10 mouse cellular contexts compared by ENCODE assay signal in genomic region chr17:74267415-74268180, GRCm38 (mm10). TPM values are rescaled to one million over a fixed set of nuclear protein-coding genes. Genes with fewer than 3 reads are reported as not detected.
A peak's percentile ranks its signal among the peaks of the same experiment; 100 is the strongest.
DNase-seq lines count a peak whose midpoint lies in the region; ATAC-seq and TF ChIP-seq lines count a peak whose summit lies in the region.
"Had no signal": no experiment of that assay in that cellular context is flagged by ENCODE, and none has a peak within 500 bp of the region (broad histone marks: within the 10 kb centered on the region; RNA-seq: fewer than 3 reads in every experiment).

No protein-coding gene starts in this region.

- no peak overlapping the region for H3K4me3 ChIP-seq in heart, embryonic 10.5 days
- H3K4me3 ChIP-seq in liver, embryonic 14.5 days (ENCODE audit: insufficient read depth in 1 of 2, low read depth in 2 of 2, low read length in 2 of 2): no peak overlapping the region
- H3K4me3 ChIP-seq: embryonic facial prominence, embryonic 12.5 days had no signal

- no peak for DNase-seq in heart, embryonic 10.5 days (ENCODE audit: low spot score)
- no peak for DNase-seq in heart, postnatal 10 days
- DNase-seq in B cell, adult 2 months: peak; percentile 29 to 35
- DNase-seq in ZHBTc4 (ENCODE audit: low read depth, low spot score): peak; percentile 26
- DNase-seq in liver, embryonic 14.5 days (ENCODE audit: low read depth in 3 of 3, low spot score in 3 of 3): peak; percentile 76 to 85 (median 83)
- no peak for DNase-seq in right cerebral cortex, postnatal 36 days (ENCODE audit: low spot score in 2 of 2)
- DNase-seq in urinary bladder, postnatal 14 days (ENCODE audit: low spot score): no peak
- no peak for DNase-seq in cerebellum, adult 8-10 months

- peak; percentile 97 for TF ChIP-seq EP300 in liver, embryonic 14.5 days (IDR thresholded peaks at IDR 0.05; ENCODE audit: low read depth)

- H3K36me3 ChIP-seq in heart, embryonic 10.5 days: 0 out of 2 replicates have a peak, but pooled peaks cover 5% of the 10 kb centered on the region
- peaks cover 6% of the 10 kb centered on the region for H3K36me3 ChIP-seq in liver, embryonic 14.5 days (replicated peaks; ENCODE audit: control insufficient read depth, insufficient read depth, low read depth)
- H3K36me3 ChIP-seq: embryonic facial prominence, embryonic 12.5 days had no signal

- peak overlapping the region; percentile 29; the same call in 1 of the 2 replicates for H3K27ac ChIP-seq in heart, embryonic 10.5 days
- H3K27ac ChIP-seq in liver, embryonic 14.5 days: peak overlapping the region; percentile 88
- H3K27ac ChIP-seq: embryonic facial prominence, embryonic 12.5 days; macrophage had no signal

- H3K4me2 ChIP-seq in liver, embryonic 14.5 days (ENCODE audit: low read depth): peak overlapping the region; percentile 60
- H3K4me2 ChIP-seq: embryonic facial prominence, embryonic 12.5 days had no signal

- ATAC-seq in liver, embryonic 14.5 days (ENCODE audit: insufficient read depth): peak; percentile 93

- H3K9ac ChIP-seq in liver, embryonic 14.5 days (replicated peaks): peak overlapping the region; percentile 50
- H3K9ac ChIP-seq: embryonic facial prominence, embryonic 12.5 days had no signal

- H3K9me3 ChIP-seq in heart, embryonic 10.5 days: no peaks in the 10 kb centered on the region
- H3K9me3 ChIP-seq in liver, embryonic 14.5 days (ENCODE audit: control insufficient read depth, low read length): peaks cover 6% of the 10 kb centered on the region
- H3K9me3 ChIP-seq: embryonic facial prominence, embryonic 12.5 days had no signal

- H3K27me3 ChIP-seq in heart, embryonic 10.5 days (ENCODE audit: insufficient read depth, poor library complexity, severe bottlenecking): no peaks in the 10 kb centered on the region
- no peaks in the 10 kb centered on the region for H3K27me3 ChIP-seq in liver, embryonic 14.5 days (ENCODE audit: control insufficient read depth, insufficient read depth, low read length)
- H3K27me3 ChIP-seq: embryonic facial prominence, embryonic 12.5 days had no signal

- intact Hi-C loops in heart, postnatal 10 days (cut with DNase I): no loop called here

- TF ChIP-seq CTCF in liver, embryonic 14.5 days (IDR thresholded peaks at IDR 0.05; ENCODE audit: low read depth): peak; percentile 61

- H3K4me1 ChIP-seq in heart, embryonic 10.5 days: peaks cover 38% of the 10 kb centered on the region
- H3K4me1 ChIP-seq in liver, embryonic 14.5 days (replicated peaks; ENCODE audit: control insufficient read depth in 2 of 2, insufficient read depth in 2 of 2, low read length in 1 of 2): peaks cover 53 to 54% of the 10 kb centered on the region in 2 experiments

- WGBS in heart, embryonic 10.5 days: 85% methylated on average over 11 of the region's 11 CpGs
- 46% methylated on average over 11 of the region's 11 CpGs for whole genome bisulfite sequencing in liver, embryonic 14.5 days (ENCODE audit: insufficient replicate concordance)

RNA-seq across cellular contexts. Expression of gene Memo1, which starts 27.7 kb away (rescaled TPM):
- 79.6 and 80.7 TPM in 2 replicates for polyA plus RNA-seq in heart, embryonic 10.5 days (2016; fragmentation: Nextera tagmentation; extraction: Ambion mirVana)
- 10 to 100 TPM; 63.7 to 72.1 TPM for total RNA-seq in heart, postnatal 10 days (2021)
- 24.4 and 38.8 TPM in 2 replicates for polyA plus RNA-seq in liver, embryonic 14.5 days (2012; rRNA removed)
- polyA plus RNA-seq in liver, embryonic 14.5 days (2014; fragmentation: Nextera tagmentation; extraction: Ambion mirVana): 111 and 116 TPM in 2 replicates

RNA-seq across cellular contexts. Expression of gene Dpy30, which starts 56.1 kb away (rescaled TPM):
- polyA plus RNA-seq in heart, embryonic 10.5 days (2016; fragmentation: Nextera tagmentation; extraction: Ambion mirVana): 223 and 232 TPM in 2 replicates
- total RNA-seq in heart, postnatal 10 days (2021): 10 to 100 TPM; 62.3 to 68.4 TPM
- 71.4 and 104 TPM in 2 replicates for polyA plus RNA-seq in liver, embryonic 14.5 days (2012; rRNA removed)
- polyA plus RNA-seq in liver, embryonic 14.5 days (2014; fragmentation: Nextera tagmentation; extraction: Ambion mirVana): 145 and 149 TPM in 2 replicates

Comparison
In these comparisons a context has a peak if more than half of its experiments do, and no peak if none do; other contexts are left out.
1. DNase-seq: peak in B cell, adult 2 months (2 of 2), ZHBTc4 (single experiment) and liver, embryonic 14.5 days (3 of 3); none in heart, embryonic 10.5 days (single experiment), heart, postnatal 10 days (0 of 2), right cerebral cortex, postnatal 36 days (0 of 2), urinary bladder, postnatal 14 days (single experiment) and cerebellum, adult 8-10 months (single experiment).